Mouse (Mus musculus): ENCODE measurements around the gene Map7.

Map7 gene

DNA sequence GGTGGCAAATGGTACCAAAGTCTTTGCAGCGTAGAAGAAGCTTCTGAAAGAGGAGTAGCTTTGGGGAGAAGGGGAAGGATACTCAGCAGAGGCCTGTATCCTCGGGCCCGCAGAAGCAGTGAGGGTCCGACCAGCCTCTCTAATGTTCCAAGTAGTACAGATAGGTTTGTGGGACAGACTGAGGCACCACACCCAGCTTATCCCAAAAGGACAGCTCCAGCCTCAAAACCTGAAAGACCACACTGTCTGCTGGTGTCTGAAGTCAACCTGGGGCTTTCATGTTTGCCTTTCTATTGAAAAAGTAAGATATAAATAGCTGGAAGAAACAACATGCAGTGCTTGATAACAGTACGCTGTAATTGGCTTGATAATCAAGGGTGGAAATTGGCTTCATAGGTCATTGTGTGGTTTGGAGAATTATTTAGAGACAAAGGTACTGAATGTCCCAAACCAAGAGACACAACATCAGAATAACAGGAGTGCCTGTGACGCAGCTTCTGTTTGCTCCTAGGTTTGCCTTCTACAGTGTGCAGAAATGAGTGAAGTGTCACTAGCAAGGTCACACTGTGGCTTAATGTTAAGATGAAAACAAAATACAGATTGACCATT is 42.0 kb downstream of the Map7 start:
- no peak for DNase-seq

DNA sequence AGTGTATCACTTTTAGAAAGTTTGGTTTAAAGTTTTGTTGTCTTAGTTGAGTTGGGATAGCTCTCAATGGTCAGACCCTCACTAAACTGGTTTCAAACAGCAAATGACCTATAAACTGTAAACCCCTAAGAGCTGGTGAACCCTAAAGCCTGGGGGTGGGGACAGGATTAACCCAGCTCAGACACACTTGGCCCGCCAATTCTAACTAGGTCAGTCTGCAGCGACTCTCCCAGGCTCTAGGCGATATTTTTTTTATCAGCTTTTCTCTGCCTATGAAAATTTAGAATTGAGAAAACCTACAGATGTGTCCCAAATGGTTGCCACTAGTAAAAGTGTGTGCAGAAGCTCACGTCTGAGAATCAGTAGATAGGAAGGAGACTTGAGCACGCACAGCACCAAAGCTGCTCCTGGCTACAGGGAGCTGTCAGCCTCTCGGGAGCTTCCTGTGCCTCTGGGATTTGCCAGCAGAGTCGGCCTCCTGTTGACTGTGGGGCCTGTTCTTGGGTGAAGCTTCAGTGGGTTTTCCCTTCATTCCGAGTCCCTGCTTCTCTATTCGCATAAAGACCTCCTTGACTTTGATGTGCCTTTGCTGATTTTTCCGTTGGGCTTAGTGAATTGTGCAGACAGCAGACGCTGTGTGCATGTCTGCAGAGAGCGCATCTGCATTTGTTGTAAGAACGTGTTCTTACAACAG is 46.7 kb downstream of the Map7 start:
- DNase-seq = no peak

DNA sequence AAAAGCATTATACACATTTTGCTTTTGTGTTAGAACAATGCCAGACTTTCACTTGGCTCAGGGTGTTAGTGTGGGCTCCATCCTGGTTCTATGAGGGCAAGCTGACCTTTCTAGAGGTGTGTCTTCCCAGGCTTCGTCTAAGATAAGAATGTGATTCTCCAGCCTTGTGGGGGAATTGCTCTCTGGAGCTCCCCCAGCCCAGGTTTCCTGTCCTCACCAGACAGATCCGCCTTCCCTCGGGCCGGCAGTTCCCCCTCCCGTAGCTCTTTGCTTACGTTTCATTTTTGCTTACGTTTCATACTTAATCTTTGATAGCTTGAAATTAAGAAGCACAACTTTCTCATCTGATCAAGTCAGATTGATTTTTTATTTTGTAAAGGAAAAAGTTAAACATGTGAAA is 48.8 kb downstream of the Map7 start:
- no peak for DNase-seq

DNA sequence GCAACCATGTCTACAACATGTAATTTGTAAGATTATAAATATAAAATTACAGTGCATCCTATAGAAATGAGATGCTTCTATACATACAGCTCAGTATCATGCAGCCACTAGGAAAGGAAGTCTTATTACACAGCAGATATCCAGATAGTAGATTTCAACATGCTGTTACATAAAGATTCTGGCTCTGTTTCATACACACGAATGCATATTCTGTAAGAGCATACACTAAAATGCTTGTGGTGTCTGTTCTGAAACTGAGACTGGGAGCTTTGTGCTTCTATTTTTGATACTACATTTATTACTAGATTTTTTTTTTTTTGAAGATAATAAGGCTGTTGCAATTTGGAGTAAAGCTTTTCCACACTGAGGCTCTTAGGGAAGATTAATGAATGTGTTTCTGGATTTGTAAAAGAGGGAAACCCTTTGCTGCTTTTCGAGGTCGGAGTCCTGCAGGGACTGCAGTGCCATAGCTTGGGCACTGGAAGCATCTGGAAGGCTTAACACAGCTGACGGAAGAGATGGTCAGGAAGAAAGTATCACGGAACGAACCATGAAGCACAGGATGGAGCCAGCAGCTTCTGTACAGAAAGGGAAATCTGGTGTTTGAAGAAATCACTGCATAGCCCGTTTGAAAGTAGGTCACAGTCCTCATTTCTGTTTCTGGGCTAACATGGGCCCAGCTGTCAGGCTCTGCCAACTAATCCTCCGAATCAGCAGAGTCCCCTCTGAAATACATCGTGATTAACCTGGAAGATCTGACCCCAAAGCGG is 50.9 kb downstream of the Map7 start:
- DNase-seq = no peak

DNA sequence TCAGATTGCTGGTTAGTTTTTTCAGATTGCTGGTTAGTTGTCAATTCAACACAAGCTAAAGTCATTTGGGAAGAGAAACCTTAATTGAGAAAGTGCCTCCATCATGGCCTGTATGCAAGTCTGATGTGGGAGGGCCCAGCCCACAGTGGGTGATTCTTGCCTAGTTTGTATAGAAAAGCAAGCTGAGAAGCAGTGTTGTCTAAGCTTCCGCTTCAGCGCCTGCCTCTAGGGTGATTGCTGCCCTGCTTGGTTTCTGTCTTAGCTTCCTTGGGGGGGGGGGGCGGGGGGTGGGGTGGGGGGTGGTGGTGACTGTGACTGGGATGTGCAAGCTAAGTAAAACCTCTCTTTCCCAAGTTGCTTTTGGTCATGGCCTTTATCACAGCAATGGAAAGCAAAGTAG is 53.0 kb downstream of the Map7 start:
- DNase-seq = no peak

DNA sequence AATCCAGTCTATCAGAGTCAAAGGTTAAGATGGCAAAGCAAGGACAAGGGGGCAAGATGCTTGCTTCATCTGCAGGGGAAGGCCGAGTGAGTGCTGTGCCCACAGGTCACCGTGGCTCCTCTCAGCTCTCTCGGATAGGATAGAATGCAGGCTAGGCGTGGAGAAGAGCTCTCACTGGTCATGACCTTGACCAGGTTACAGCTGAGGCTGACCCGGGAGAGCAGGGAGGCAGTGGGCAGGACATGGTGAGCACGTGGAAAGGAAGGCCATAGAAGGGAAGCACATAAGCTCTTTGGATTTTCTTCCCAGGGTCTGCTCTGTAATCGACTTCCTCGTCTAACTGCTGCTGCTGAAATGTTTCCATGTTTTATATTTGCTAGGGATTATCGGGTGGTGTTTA is 53.9 kb downstream of the Map7 start:
- DNase-seq = no peak

DNA sequence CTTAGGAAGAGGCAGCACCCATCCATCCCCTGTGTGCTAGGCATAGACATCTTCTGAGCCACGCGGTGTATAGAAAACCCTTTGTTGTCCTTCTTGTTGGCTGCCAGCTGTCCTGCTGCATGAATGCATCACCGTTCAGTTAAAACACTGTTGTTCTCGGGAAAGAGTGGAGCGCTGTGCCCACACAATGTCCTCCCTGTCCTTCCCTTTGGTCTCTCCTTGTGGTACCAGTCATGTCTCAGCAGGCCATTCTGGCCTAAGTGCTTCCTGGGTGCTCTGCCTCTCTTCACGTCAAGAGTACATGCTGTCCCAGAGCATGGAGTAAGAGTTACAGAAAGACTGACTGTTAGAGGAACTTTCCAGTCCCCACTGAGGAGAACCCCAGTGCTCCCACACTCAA is 54.5 kb downstream of the Map7 start:
- DNase-seq = no peak

DNA sequence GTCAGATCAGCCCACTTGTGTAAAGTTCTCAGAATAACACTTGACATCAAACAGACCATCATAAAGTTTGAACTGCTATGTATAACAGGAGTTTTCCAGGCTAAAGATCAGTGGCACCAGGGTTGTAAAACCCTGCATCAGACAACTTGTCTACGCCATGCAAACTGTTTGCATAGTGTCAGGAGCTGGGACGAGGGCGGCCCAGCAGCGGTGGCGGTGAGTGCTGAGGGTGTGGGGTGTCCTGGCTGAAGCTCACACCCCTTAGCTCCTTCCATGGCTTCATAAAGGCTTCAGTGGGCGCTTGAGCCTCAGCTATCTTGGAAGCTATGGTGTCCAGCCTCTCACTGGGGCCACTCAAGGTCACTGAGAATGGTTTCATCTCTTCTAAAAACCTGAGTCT is 55.2 kb downstream of the Map7 start:
- no peak for DNase-seq

DNA sequence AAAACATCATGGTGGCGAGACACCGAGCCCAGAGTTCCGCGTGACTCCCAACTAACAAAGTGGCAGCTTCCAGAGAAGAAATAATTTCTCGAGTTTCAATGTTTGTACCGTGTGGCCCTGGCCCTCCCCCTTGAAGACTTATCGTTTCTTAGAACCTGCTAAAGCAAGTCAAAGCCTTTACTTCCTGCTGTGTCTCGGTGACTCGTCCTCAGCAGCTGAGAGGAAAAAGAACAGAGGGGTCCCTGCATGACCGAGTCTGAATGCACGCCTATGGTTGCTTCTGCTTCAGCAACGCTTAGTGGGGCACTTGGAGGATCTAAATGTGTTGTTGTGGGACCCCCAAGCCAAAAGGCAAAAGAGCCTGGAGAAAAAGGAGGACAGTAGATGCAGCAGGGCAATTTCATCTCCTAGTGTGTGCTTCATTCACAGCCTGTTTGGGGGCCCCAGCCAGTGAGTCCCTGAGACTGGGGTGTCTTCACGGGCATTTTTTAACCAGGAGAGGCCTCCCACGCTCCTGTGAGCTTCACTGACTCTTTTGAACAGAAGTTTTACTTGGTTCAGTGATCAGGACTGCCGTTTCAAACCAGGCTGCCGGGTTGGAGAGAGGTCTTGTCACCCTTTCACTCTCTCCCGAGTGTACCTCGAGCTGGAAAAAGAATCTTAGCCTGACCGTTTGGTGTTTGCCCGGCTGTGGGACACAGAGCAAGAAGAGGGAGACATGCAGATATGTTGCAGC is 56.6 kb downstream of the Map7 start:
- no peak for DNase-seq

DNA sequence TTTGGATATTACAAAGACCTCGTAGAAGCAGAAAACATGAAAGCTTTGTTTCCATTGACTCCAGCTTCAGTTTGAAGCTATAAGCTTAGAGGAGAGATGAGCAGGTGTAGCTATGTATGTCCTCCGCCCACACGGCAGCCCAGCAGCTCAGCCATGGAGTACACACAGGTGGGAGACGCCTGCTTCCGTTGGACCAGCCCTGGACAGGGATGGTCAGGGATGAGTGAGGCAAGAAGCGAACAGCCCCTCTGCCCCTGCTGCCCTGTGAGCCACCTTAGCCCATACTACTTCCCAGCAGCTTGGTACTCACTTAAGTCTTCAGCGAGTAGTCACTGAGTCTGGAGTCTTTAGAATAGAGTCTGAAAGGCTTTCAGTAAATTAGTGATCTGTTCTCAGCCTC is 58.7 kb downstream of the Map7 start:
- DNase-seq = no peak

DNA sequence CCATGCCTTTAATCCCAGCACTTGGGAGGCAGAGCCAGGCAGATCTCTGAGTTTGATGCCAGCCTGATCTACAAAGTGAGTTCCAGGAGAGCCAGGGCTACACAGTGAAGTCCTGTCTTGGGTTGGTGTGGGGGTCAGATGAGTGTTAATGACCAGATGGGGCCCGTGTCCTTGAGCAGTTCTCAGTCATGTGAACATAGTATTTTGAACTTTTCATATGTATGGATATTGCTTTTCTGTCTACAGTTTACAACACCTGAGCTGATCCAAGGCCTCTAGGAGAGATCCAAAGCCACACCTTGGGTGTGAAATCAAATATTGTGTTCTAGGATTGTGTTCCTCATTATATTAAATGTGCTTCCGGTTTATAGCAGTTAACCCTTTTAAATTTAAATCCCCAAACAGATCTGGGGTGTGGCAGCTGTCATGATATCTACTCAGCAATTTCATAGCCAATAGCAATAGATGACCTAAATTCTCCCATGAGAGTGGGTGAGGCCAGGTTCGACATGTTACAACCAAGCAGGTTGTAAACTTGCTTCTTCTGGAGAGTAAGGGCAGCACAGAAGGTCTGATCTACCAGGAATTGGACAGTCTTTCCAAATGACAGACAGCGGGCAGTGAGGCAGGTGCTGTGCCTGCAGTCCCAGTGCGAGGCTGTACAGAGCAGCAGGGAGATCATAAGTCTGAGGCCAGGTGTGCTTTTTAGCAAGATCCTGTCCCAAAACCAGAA is 61.5 kb downstream of the Map7 start:
- DNase-seq = no peak

DNA sequence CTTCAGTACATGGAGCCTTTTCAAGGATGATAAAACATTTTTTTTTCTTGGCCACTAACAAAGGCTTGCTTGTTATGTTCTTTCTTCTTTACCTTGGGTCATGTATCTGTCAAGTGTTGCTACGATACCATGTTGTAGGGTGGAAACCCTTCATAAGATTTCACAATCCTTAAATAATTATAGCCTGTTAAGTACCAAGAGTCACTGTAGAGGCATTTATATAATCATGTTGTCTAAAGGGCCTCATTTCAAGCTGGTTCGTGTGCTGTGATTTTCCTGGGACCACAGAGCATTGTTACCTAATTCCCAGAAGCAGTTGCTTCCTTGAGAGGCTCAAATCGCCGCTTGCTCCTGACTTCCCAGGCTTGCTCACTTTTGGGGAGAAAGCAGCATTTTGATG is 66.1 kb downstream of the Map7 start:
- peak; percentile 20 to 48 for DNase-seq

DNA sequence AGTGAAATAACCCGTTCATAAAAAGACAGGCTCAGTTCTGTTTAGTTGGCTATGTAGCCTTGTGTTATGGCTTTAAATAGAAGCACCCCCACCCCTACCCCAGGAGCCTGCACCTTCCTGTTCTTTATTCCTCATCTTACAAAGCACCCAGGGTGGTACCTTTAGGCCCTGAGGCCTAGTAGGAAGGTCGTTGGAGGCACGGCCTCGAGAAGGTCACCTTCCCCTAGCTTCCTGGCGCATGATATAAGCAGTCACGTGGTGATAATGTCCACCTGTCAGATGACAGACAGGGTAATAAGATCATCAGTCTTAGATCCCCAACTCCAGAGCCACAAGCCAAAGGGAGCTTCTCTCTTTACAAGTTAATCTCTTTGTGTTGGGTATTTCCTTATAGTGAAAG is 68.7 kb downstream of the Map7 start:
- no peak for DNase-seq

DNA sequence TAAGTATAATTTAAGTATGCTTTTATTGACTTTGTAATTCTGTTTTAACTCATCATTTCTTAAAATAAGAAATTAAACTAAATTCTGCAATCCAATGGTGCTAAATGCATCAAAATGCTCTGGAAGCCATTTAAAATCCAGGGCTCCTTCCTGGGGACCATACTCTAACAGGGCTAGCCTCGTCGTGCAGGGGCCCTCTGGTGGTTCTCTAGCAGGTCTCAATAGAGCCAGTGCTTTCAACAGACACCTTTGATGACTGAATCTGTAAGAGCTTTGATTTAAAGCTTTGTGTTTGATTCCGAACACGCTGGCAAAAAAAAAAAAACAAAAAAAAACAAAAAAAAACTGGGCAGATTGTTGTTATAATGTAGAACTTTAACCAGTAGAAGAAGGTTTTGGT is 70.6 kb downstream of the Map7 start:
- no peak for DNase-seq

DNA sequence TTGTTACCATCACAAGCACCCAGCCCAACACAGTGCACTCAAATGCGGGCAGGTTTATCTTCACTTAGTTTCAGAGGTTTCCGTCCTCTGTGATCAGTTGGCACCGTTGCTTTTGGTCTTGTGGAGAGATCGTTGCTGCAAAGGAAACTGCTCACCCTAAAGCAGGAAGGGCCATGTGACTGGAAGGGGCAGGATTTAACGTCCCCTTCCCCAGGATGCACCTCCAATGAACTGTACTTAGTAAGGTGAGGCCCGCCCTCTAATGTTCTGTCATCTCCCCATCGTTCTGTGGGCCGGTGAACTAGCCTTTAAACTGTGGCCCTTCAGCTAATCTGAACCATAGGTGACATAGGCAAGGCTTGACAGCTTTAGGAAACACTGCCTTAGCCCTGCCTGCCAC is 71.3 kb downstream of the Map7 start:
- DNase-seq = no peak

DNA sequence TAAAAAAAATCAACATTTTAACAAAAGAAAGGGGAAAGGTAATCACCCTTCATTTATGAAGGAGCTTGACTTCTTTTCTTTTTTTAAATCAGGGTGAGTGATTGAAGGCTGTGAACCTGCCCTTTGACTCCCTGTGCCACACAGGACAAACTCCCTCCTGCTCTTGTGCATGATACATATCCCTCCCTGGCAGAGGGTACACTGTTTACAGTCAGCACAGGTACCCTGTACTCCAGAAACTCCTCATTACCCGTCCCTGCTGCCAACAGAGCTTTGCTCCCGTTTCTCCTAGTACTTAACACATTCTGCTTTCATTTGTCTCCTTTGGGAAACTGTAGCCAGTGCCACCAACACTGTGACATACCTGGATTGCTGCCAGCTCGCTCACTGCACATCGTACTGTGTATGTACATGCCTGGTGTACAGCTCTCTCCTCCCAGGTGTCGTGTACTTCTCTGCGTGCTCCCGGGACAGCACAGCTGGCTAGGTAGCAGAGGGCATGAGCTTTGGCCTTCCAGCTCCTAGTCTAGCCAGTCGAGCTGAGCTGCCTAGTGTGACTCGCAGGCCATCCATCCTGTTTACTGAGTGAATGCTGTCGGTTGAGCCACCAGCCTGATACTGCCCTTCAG is 72.3 kb downstream of the Map7 start:
- no peak for DNase-seq

DNA sequence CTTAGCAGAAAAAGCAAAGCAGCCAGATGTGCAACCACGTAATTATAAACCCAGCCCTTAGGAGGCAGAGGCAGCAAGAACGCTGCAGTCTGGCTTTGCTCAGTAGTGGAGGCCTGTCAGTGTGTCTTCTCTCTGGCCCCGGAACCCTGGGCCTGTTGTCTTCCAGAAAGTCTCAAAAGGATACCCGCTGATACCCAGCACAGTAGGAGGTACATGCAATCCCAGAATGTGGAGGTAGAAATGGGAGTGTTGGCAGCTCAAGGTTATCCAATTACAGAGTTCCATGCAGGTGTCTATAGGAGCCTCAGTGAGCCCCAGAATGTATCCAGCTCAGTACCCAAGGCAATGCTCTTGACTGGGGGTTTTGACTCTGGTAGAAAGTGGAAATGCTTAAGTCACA is 73.7 kb downstream of the Map7 start:
- DNase-seq = no peak

DNA sequence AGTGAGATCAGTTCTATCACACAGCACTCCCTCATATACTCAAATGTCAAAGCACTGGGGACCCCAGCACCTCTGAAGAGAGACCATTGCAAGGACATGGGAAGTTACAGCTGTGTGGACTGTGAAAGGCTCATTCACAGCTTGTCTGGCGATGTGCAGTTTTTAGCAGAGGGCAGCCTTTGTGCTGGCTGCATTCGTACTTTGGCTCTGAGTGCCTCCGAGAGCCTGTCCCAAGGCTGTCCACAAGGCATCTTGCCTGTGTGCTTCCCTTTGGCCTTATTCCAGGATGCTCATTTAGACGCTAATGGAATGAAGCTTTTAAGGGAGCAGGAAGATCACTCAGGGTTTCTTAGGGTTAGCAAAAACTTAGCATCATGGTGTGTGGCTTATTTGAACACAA is 78.5 kb downstream of the Map7 start:
- DNase-seq = no peak

DNA sequence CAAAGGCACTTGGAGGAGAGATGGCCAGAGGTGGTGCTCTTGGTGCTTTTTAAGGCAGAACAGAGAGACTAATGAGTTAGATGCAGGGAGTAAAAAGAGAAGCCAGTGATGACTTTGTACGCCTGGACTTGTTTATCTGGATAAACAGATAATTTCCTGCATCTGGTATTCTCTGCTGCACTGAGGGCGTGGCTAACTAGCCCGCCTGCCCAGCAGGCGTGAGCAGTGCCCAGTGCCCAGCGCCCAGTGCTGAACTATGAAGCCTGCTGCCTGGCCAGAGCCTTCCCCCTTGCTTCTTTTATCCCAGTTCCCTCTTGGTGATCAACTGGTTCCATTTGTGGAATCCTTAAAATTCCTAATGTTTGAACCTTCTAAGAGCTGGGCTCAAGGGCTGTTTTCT is 81.8 kb downstream of the Map7 start:
- DNase-seq = no peak

DNA sequence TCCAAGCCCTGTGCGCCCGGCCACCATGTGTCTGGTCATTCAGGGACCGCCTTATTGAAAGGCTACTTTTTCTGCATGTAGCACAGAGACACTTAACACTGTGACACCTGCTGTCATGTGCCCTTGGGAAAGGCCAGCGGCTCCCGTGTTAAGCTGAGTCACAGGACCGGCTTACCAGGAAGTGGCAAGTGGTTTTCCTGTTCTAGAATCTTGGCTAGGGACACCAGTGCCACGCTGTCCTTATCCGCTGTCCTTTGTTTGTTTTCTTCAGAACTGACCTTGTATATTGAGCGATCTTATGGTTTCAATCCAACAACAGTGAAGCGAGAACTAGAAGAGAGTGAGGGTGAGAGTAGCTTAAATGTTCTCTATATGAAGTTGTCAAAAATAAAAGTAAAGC is 85.2 kb downstream of the Map7 start:
- DNase-seq = peak in 1 of 2 experiments; percentile 39

DNA sequence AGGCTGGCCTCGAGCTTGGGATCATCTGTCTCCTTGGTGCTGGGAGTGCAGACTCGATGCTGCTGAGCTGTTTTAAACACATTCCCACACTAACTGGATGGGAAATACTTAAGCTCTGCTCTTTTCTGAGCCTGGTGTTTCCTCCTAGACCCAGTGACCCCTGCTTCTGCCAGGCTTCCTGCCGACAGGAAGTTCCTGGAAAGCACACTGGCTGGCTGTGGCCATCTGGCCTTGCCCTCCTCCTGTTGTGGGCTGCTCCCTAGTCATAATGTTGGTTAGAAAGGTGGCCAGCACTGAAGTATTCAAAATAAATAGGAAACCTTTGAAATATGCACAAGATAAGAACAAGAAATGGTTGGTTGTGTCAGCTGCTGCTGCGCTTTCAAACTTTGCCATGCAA is 86.2 kb downstream of the Map7 start:
- DNase-seq = no peak

DNA sequence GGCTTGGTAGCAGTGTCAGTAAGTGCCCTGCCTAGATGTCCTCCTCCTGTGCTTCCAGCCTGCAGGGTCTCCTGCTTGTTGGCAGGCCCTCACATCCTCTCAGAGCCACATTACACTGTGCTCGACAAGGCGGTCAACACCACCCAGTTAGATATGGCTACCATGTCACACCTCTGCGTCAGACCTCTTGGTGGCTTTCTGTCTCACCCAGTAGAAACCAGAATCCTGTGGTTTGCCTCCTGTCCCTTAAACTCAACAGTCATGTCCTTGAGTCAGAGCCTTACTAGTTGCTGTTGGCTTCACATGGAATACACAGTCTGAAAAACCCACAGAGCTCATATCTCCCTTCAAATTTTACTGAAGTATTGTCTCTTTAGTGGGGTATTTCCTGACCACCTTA is 87.4 kb downstream of the Map7 start:
- DNase-seq = no peak
